Mouse (Mus musculus) spleen, adult 2 months (tissue): ENCODE measurements around the gene Slc5a4b.

ENCODE experiments used
- CTCF ChIP-seq: fragments of 200-500 bp; IDR thresholded peaks from 2 replicates; pipeline ENCODE4 v1.5.1; 2011; ENCODE audit warnings: mild to moderate bottlenecking, inconsistent platforms; ENCODE audit not compliant: insufficient read depth, insufficient read length, insufficient replicate concordance; ENCODE audit errors: extremely low read depth
- POLR2A ChIP-seq: fragments of 200-500 bp; IDR thresholded peaks from 2 replicates; pipeline ENCODE4 v1.6.1; 2011; ENCODE audit warnings: low read depth, low read length, inconsistent platforms

- no peak for TF ChIP-seq POLR2A
- no peak for TF ChIP-seq CTCF
Measured at GRCm38 (mm10) chr10:76132506-76132905, 21.7 kb upstream of the Slc5a4b start.
